7 mouse cellular contexts compared by ENCODE assay signal in the genomic region with DNA sequence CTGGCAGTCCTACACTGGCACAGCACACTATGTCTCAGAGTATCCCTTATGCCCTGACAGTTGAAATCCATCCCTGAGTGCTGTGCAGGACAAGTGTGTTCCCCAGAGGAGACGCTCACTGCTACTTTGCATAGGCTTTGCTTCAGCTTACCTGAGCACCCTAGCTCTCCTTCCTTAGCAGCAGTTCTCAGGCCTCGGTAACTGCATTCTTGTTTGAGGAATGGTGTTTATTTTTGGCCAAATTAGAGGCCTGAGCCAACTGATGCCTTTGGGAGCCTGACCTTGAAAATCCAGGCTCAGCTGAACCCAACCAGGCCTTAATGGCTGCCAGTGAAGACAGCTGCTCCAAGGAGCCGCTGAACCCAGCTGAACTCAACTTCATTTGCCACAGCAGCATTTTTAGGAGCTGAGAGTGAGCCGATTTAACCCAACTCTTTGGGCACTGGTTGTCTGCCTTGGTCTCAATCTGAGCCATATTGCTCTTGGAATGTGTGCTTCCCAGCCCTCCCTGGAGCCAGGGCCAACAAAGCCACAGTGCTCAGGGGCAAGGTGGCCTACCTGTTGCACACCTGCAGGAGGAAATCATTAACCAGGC. TPM values are rescaled to one million over a fixed set of nuclear protein-coding genes. Genes with fewer than 3 reads are reported as not detected.
DNase-seq lines count a peak whose midpoint lies in the region; ATAC-seq and TF ChIP-seq lines count a peak whose summit lies in the region.

No protein-coding gene starts in this region.

- dilution Hi-C loops in CH12.LX (cut with MboI; ENCODE audit: extremely low pct_ligation_motif_present, extremely low pct_unique_long_range_greater_than_20kb, low sequenced_read_pairs) = no loop called here

- H3K36me3 ChIP-seq in kidney, embryonic 16.5 days (ENCODE audit: insufficient read depth, low read length) = peaks cover 40% of the 10 kb centered on the region
- peaks cover 31 to 64% of the 10 kb centered on the region in 2 experiments for H3K36me3 ChIP-seq in CH12.LX (replicated peaks in 1 of 2; ENCODE audit: control insufficient read depth in 1 of 2, insufficient read depth in 1 of 2, low read length in 1 of 2)
- H3K36me3 ChIP-seq in embryonic facial prominence, embryonic 12.5 days = peaks cover 48% of the 10 kb centered on the region
- peaks cover 18% of the 10 kb centered on the region for H3K36me3 ChIP-seq in intestine, embryonic 16.5 days (ENCODE audit: control insufficient read depth, insufficient read depth, low read length)

- H3K4me2 ChIP-seq in kidney, embryonic 16.5 days (replicated peaks; ENCODE audit: low read depth, low read length) = no peak overlapping the region
- H3K4me2 ChIP-seq in CH12.LX (ENCODE audit: insufficient read depth, low read depth, poor library complexity, severe bottlenecking) = no peak overlapping the region
- no peak overlapping the region for H3K4me2 ChIP-seq in embryonic facial prominence, embryonic 12.5 days (replicated peaks)
- peak overlapping the region; percentile 91 for H3K4me2 ChIP-seq in intestine, embryonic 16.5 days (ENCODE audit: low read depth, low read length)

- DNase-seq in kidney, adult 18-20 months = no peak
- DNase-seq in CH12.LX (ENCODE audit: extremely low read depth) = no peak
- no peak for DNase-seq in layer of hippocampus, adult 9-10 months (ENCODE audit: low spot score)

- H3K27me3 ChIP-seq in kidney, embryonic 16.5 days (ENCODE audit: insufficient read depth, low read length) = no peaks in the 10 kb centered on the region
- no peaks in the 10 kb centered on the region for H3K27me3 ChIP-seq in CH12.LX (replicated peaks)
- H3K27me3 ChIP-seq in embryonic facial prominence, embryonic 12.5 days = no peaks in the 10 kb centered on the region
- H3K27me3 ChIP-seq in intestine, embryonic 16.5 days (replicated peaks; ENCODE audit: control insufficient read depth, insufficient read depth, low read length) = no peaks in the 10 kb centered on the region

- no peak for TF ChIP-seq RAD21 in CH12.LX (IDR thresholded peaks at IDR 0.05; ENCODE audit: low read depth, low read length)

- no peaks in the 10 kb centered on the region for H3K9me3 ChIP-seq in kidney, embryonic 16.5 days (ENCODE audit: low read length)
- no peaks in the 10 kb centered on the region for H3K9me3 ChIP-seq in CH12.LX (replicated peaks; ENCODE audit: low read length)
- no peaks in the 10 kb centered on the region for H3K9me3 ChIP-seq in embryonic facial prominence, embryonic 12.5 days
- no peaks in the 10 kb centered on the region for H3K9me3 ChIP-seq in intestine, embryonic 16.5 days (ENCODE audit: control insufficient read depth, low read length)

- 0 out of 4 replicates have a peak, but pooled peaks of 1 of the 2 experiments have one; percentile 23 for TF ChIP-seq CTCF in CH12.LX (conservative IDR thresholded peaks at IDR 0.05 in 1 of 2, IDR thresholded peaks at IDR 0.05 in 1 of 2; ENCODE audit: low read depth in 2 of 2, low read length in 2 of 2)

- H3K4me3 ChIP-seq in kidney, embryonic 16.5 days (ENCODE audit: low read length) = no peak overlapping the region
- no peak overlapping the region for H3K4me3 ChIP-seq in CH12.LX (replicated peaks in 1 of 3; ENCODE audit: low read depth in 2 of 3, low read length in 2 of 3, poor library complexity in 1 of 3)
- H3K4me3 ChIP-seq in embryonic facial prominence, embryonic 12.5 days = no peak overlapping the region
- peak overlapping the region; percentile 62 for H3K4me3 ChIP-seq in intestine, embryonic 16.5 days (ENCODE audit: low read length)

- H3K27ac ChIP-seq in kidney, embryonic 16.5 days (ENCODE audit: low read length) = peak overlapping the region; percentile 99
- peak overlapping the region; percentile 95 for H3K27ac ChIP-seq in CH12.LX (ENCODE audit: insufficient read depth, low read depth)
- H3K27ac ChIP-seq in embryonic facial prominence, embryonic 12.5 days = peak overlapping the region; percentile 92; the same call in 1 of the 2 replicates
- H3K27ac ChIP-seq in intestine, embryonic 16.5 days (ENCODE audit: low read length) = peak overlapping the region; percentile 98

- H3K9ac ChIP-seq in kidney, embryonic 16.5 days (replicated peaks; ENCODE audit: low read length) = no peak overlapping the region; the same call in 1 of the 2 replicates
- H3K9ac ChIP-seq in CH12.LX (ENCODE audit: insufficient read depth, low read depth) = no peak overlapping the region
- no peak overlapping the region for H3K9ac ChIP-seq in embryonic facial prominence, embryonic 12.5 days
- peak overlapping the region; percentile 55 for H3K9ac ChIP-seq in intestine, embryonic 16.5 days (ENCODE audit: low read depth, low read length)

- H3K4me1 ChIP-seq in kidney, embryonic 16.5 days (ENCODE audit: insufficient read depth, low read length) = peaks cover 33% of the 10 kb centered on the region
- H3K4me1 ChIP-seq in CH12.LX (ENCODE audit: control insufficient read depth in 1 of 2, insufficient read depth in 2 of 2) = peaks cover 22 to 59% of the 10 kb centered on the region in 2 experiments
- peaks cover 24% of the 10 kb centered on the region for H3K4me1 ChIP-seq in embryonic facial prominence, embryonic 12.5 days
- H3K4me1 ChIP-seq in intestine, embryonic 16.5 days (ENCODE audit: control insufficient read depth, insufficient read depth, low read length) = peaks cover 33% of the 10 kb centered on the region

- in situ Hi-C loops in CH12.LX (cut with MboI; ENCODE audit: low pct_ligation_motif_present, low pct_unique_long_range_greater_than_20kb, low sequenced_read_pairs) = loop anchor here (10.0 to 25.0 kb wide), 4 partner anchors 191 to 474 kb away; partner anchors contain the start of genes Aph1b, Ciao2a, Gm10647 and Lactb

- ATAC-seq in kidney, embryonic 16.5 days (ENCODE audit: low FRiP score, low TSS enrichment) = no peak
- ATAC-seq in embryonic facial prominence, embryonic 12.5 days (ENCODE audit: insufficient number of reproducible peaks, insufficient read depth, low FRiP score, low TSS enrichment) = no peak
- ATAC-seq in intestine, embryonic 16.5 days = no peak
- no peak for ATAC-seq in erythroblast, adult 5-6 weeks (replicated peaks; ENCODE audit: low FRiP score, poor library complexity, severe bottlenecking)

- TF ChIP-seq EP300 in CH12.LX (IDR thresholded peaks at IDR 0.05; ENCODE audit: low read length) = no peak

- H3K79me2 ChIP-seq in CH12.LX (replicated peaks; ENCODE audit: control insufficient read depth, extremely low read depth, insufficient read depth, poor library complexity, severe bottlenecking) = no peaks in the 10 kb centered on the region

- WGBS in kidney, embryonic 16.5 days = 76% methylated on average over 4 of the region's 4 CpGs
- 86% methylated on average over 4 of the region's 4 CpGs for WGBS in embryonic facial prominence, embryonic 12.5 days
- WGBS in intestine, embryonic 16.5 days = 65% methylated on average over 4 of the region's 4 CpGs

- no peak for TF ChIP-seq POLR2A in CH12.LX (IDR thresholded peaks at IDR 0.05; ENCODE audit: low read depth, low read length)

TF ChIP-seq in CH12.LX, 34 proteins besides CTCF, POLR2A, EP300 and RAD21:
- TF ChIP-seq SIN3A (IDR thresholded peaks at IDR 0.05; ENCODE audit: low read length) (no peak), ETS1 (conservative IDR thresholded peaks at IDR 0.05; ENCODE audit: low read depth, low read length) (no peak), TCF12 (IDR thresholded peaks at IDR 0.05; ENCODE audit: low read depth, low read length) (0 out of 2 replicates have a peak, but pooled peaks have one; percentile 20), MEF2A (IDR thresholded peaks at IDR 0.05; ENCODE audit: borderline replicate concordance, low read depth, low read length) (no peak), MYC (IDR thresholded peaks at IDR 0.05; ENCODE audit: low read depth, low read length) (no peak), POLR2AphosphoS2 (IDR thresholded peaks at IDR 0.05; ENCODE audit: low read depth, low read length) (no peak), ZC3H11A (IDR thresholded peaks at IDR 0.05; ENCODE audit: low read depth, low read length) (no peak), USF2 (conservative IDR thresholded peaks at IDR 0.05; ENCODE audit: low read depth, low read length) (no peak)

RNA-seq across cellular contexts. Expression of gene Fbxl22, which starts 0.6 kb away (rescaled TPM):
- polyA plus RNA-seq in kidney, embryonic 16.5 days (2015; fragmentation: Nextera tagmentation; extraction: Ambion mirVana) = 2.8 and 6.5 TPM in 2 replicates
- total RNA-seq in CH12.LX (2012; rRNA removed) (0.34 and 0.63 TPM in 2 replicates), CH12.LX (2014; rRNA removed) (0.05 and 0.19 TPM in 2 replicates)
- 0.18 and 0.21 TPM in 2 replicates for polyA plus RNA-seq in CH12.LX (2012; ENCODE audit: insufficient read length, low read depth)
- polyA plus RNA-seq in embryonic facial prominence, embryonic 12.5 days (2016; fragmentation: Nextera tagmentation; extraction: Ambion mirVana) = 2.3 and 2.5 TPM in 2 replicates
- 12.7 and 14.1 TPM in 2 replicates for polyA plus RNA-seq in intestine, embryonic 16.5 days (2015; fragmentation: Nextera tagmentation; extraction: Ambion mirVana)
- total RNA-seq in erythroblast, adult 5-6 weeks (2015; ENCODE audit: low replicate concordance) = not detected in 2 replicates
- total RNA-seq in erythroblast, adult 5-6 weeks (2017; ENCODE audit: low replicate concordance) = 0.26 and 1.8 TPM in 2 replicates
